Mouse (Mus musculus) liver, embryonic 14.5 days (tissue): ENCODE measurements around the gene Izumo1r. TPM values are rescaled to one million over a fixed set of nuclear protein-coding genes. Genes with fewer than 3 reads are reported as not detected.

Experiments used
- ATAC-seq: fragments of 200-750 bp; cut with Nextera tagmentation; 2 replicates; pipeline ENCODE4 v1.8.0; 2017; ENCODE audit warnings: moderate number of reproducible peaks, mild to moderate bottlenecking, moderate library complexity; ENCODE audit not compliant: insufficient read depth
- DNase-seq, 3 experiments: peaks; one replicate each; pipeline ENCODE4 v3.0.0-alpha.2; 2012 to 2013; ENCODE audit warnings: low read depth in 3 of 3, low spot score in 3 of 3
- H3K27ac ChIP-seq: fragments of 300-500 bp; sonication (generic); 2 replicates; pipeline ENCODE4 v1.5.1; 2014; ENCODE audit warnings: moderate library complexity, mild to moderate bottlenecking, control low read depth, inconsistent platforms
- H3K27me3 ChIP-seq: fragments of 300-500 bp; sonication (generic); 2 replicates; pipeline ENCODE4 v1.6.1; 2014; ENCODE audit warnings: mild to moderate bottlenecking, low read length, moderate library complexity; ENCODE audit not compliant: control insufficient read depth, insufficient read depth
- H3K36me3 ChIP-seq: fragments of 300-500 bp; sonication (generic); replicated peaks from 2 replicates; pipeline ENCODE4 v1.6.1; 2014; ENCODE audit warnings: low read depth; ENCODE audit not compliant: control insufficient read depth, insufficient read depth
- H3K4me1 ChIP-seq, 2 experiments: fragments of 200-500 bp in 1 of 2; fragments of 300-500 bp in 1 of 2; sonication (generic) in 1 of 2; replicated peaks; 2 replicates each; pipeline ENCODE4 v1.6.1; 2012 to 2014; ENCODE audit warnings: antibody characterized with exemption in 1 of 2, inconsistent platforms in 1 of 2, low read length in 1 of 2; ENCODE audit not compliant: control insufficient read depth in 2 of 2, insufficient read depth in 2 of 2
- H3K4me2 ChIP-seq: fragments of 300-500 bp; sonication (generic); 2 replicates; pipeline ENCODE4 v1.6.1; 2014; ENCODE audit warnings: low read depth, mild to moderate bottlenecking, control low read depth, moderate library complexity
- H3K4me3 ChIP-seq, 2 experiments: fragments of 200-500 bp in 1 of 2; fragments of 300-500 bp in 1 of 2; sonication (generic) in 1 of 2; 2 replicates each; pipeline ENCODE4 v1.5.1; 2012 to 2014; ENCODE audit warnings: low read depth in 2 of 2, low read length in 2 of 2, mild to moderate bottlenecking in 2 of 2, control low read depth in 1 of 2, inconsistent platforms in 1 of 2, moderate library complexity in 1 of 2; ENCODE audit not compliant: insufficient read depth in 1 of 2
- H3K9ac ChIP-seq: fragments of 300-500 bp; sonication (generic); replicated peaks from 2 replicates; pipeline ENCODE4 v1.6.1; 2014; ENCODE audit warnings: mild to moderate bottlenecking, control low read depth, moderate library complexity
- H3K9me3 ChIP-seq: fragments of 300-500 bp; sonication (generic); 2 replicates; pipeline ENCODE4 v1.6.1; 2016; ENCODE audit warnings: low read length, mixed read lengths; ENCODE audit not compliant: control insufficient read depth
- CTCF ChIP-seq: IDR thresholded peaks from 2 replicates; pipeline ENCODE4 v1.5.1; 2016; ENCODE audit warnings: antibody characterized with exemption, low read depth, control low read depth
- EP300 ChIP-seq: IDR thresholded peaks from 2 replicates; pipeline ENCODE4 v1.6.1; 2016; ENCODE audit warnings: antibody characterized with exemption, low read depth
- WGBS: fragments of 180-500 bp; shearing (Covaris S2); extraction: QIAGEN DNeasy Blood & Tissue Kit; methylation state at CpG from one replicate; pipeline ENCODE4 v1.1.7; 2014; ENCODE audit not compliant: insufficient replicate concordance; 5-methylcytosine and 5-hydroxymethylcytosine counted together
- polyA plus RNA-seq, 2 experiments: library from polyadenylated mRNA; depleted of rRNA in 1 of 2; stranded (reverse) in 1 of 2; unstranded in 1 of 2; fragments of >200 nt; fragmentation: Nextera tagmentation in 1 of 2; extraction: Ambion mirVana in 1 of 2; gene quantifications; 2 replicates each; pipeline versions ENCODE4 v1.2.1 to v1.2.3; 2012 to 2014

The Izumo1r gene
- polyA plus RNA-seq, 2 experiments: not detected

- H3K36me3 ChIP-seq: no peaks in the 10 kb centered on the region
- no peak overlapping the region for H3K9ac ChIP-seq
- ATAC-seq (no peak), DNase-seq (no peak)
- H3K9me3 ChIP-seq: no peaks in the 10 kb centered on the region
- 73% methylated on average over 10 of the region's 10 CpGs for WGBS
- no peak overlapping the region for H3K27ac ChIP-seq
- no peaks in the 10 kb centered on the region for H3K4me1 ChIP-seq
- H3K27me3 ChIP-seq: no peaks in the 10 kb centered on the region
- H3K4me3 ChIP-seq: no peak overlapping the region
- TF ChIP-seq EP300 (no peak), CTCF (no peak)
- no peak overlapping the region for H3K4me2 ChIP-seq
Observed at GRCm38 (mm10) chr9:14841878-14842761, 61.6 kb downstream of the Izumo1r start.

GRCm38 (mm10) chr9:14839970-14840369 is 63.8 kb downstream of the Izumo1r start:
- Histone ChIP-seq H3K36me3 (no peaks in the 10 kb centered on the region; the same call in 1 of the 2 replicates), H3K4me2 (no peak overlapping the region), H3K9ac (no peak overlapping the region), H3K27ac (no peak overlapping the region), H3K27me3 (no peaks in the 10 kb centered on the region), H3K4me1 (no peaks in the 10 kb centered on the region), H3K4me3 (no peak overlapping the region), H3K9me3 (no peaks in the 10 kb centered on the region)
- TF ChIP-seq CTCF (no peak), EP300 (no peak)
- ATAC-seq (no peak), DNase-seq (no peak)
- 81% methylated on average over 5 of the region's 5 CpGs for WGBS

- no peaks in the 10 kb centered on the region for H3K4me1 ChIP-seq
- no peak overlapping the region for H3K4me2 ChIP-seq
- H3K27me3 ChIP-seq: no peaks in the 10 kb centered on the region
- TF ChIP-seq EP300: no peak
- TF ChIP-seq CTCF: no peak
- no peaks in the 10 kb centered on the region for H3K9me3 ChIP-seq
- no peak overlapping the region for H3K4me3 ChIP-seq
- H3K27ac ChIP-seq: no peak overlapping the region
- no peak for ATAC-seq
- H3K9ac ChIP-seq: no peak overlapping the region
- H3K36me3 ChIP-seq: peaks cover 2% of the 10 kb centered on the region; the same call in 1 of the 2 replicates
- WGBS: 66% methylated on average over 7 of the region's 7 CpGs
- DNase-seq: no peak
Observed at GRCm38 (mm10) chr9:14839527-14839926, 64.2 kb downstream of the Izumo1r start.

Other genes with a start within 250 kb of the Izumo1r start
- gene Piwil4, start 163.2 kb downstream of the Izumo1r start, polyA plus RNA-seq (2012; rRNA removed): 0.04 and 0.08 TPM in 2 replicates
- gene Piwil4, start 163.2 kb downstream of the Izumo1r start, polyA plus RNA-seq (2014; fragmentation: Nextera tagmentation; extraction: Ambion mirVana): 0.13 TPM in 1 of 2 replicates, not detected in the other
- 0.30 and 0.39 TPM in 2 replicates for gene Fut4, start 151.6 kb downstream of the Izumo1r start, polyA plus RNA-seq (2012; rRNA removed)
- 0.37 and 0.66 TPM in 2 replicates for gene Fut4, start 151.6 kb downstream of the Izumo1r start, polyA plus RNA-seq (2014; fragmentation: Nextera tagmentation; extraction: Ambion mirVana)
- gene 1700012B09Rik, start 132.9 kb downstream of the Izumo1r start, polyA plus RNA-seq (2012; rRNA removed): not detected in 2 replicates
- gene 1700012B09Rik, start 132.9 kb downstream of the Izumo1r start, polyA plus RNA-seq (2014; fragmentation: Nextera tagmentation; extraction: Ambion mirVana): not detected in 2 replicates
- 4.1 and 7.1 TPM in 2 replicates for gene Mre11a, start 119.3 kb downstream of the Izumo1r start, polyA plus RNA-seq (2012; rRNA removed)
- 12.9 and 15.2 TPM in 2 replicates for gene Mre11a, start 119.3 kb downstream of the Izumo1r start, polyA plus RNA-seq (2014; fragmentation: Nextera tagmentation; extraction: Ambion mirVana)
- gene Ankrd49, start 119.1 kb downstream of the Izumo1r start, polyA plus RNA-seq (2012; rRNA removed): 8.3 and 13.6 TPM in 2 replicates
- gene Ankrd49, start 119.1 kb downstream of the Izumo1r start, polyA plus RNA-seq (2014; fragmentation: Nextera tagmentation; extraction: Ambion mirVana): 28.4 and 29.5 TPM in 2 replicates
- gene Gpr83, start 43.7 kb downstream of the Izumo1r start, polyA plus RNA-seq (2012; rRNA removed): not detected in 2 replicates
- not detected in 2 replicates for gene Gpr83, start 43.7 kb downstream of the Izumo1r start, polyA plus RNA-seq (2014; fragmentation: Nextera tagmentation; extraction: Ambion mirVana)
- 0.92 and 2.8 TPM in 2 replicates for gene Panx1, start 141.5 kb upstream of the Izumo1r start, polyA plus RNA-seq (2012; rRNA removed)
- gene Panx1, start 141.5 kb upstream of the Izumo1r start, polyA plus RNA-seq (2014; fragmentation: Nextera tagmentation; extraction: Ambion mirVana): 4.6 and 4.7 TPM in 2 replicates
- gene Hephl1, start 208.2 kb upstream of the Izumo1r start, polyA plus RNA-seq (2012; rRNA removed): not detected in 2 replicates
- 0.04 and 0.05 TPM in 2 replicates for gene Hephl1, start 208.2 kb upstream of the Izumo1r start, polyA plus RNA-seq (2014; fragmentation: Nextera tagmentation; extraction: Ambion mirVana)